Mouse (Mus musculus) ES-CJ7 (cell line): Measurements from ENCODE around the gene Donson.
A peak's percentile ranks its signal among the peaks of the same experiment; 100 is the strongest.
"Not testable (repeated sequence)": the region's sequence is repeated elsewhere in the genome, so short reads cannot be mapped to it uniquely, and the experiment has no call there.

Experiments used
- DNase-seq: peaks from one replicate; pipeline ENCODE4 v3.0.0; 2011; ENCODE audit warnings: low read depth, low spot score

Donson gene

DNA sequence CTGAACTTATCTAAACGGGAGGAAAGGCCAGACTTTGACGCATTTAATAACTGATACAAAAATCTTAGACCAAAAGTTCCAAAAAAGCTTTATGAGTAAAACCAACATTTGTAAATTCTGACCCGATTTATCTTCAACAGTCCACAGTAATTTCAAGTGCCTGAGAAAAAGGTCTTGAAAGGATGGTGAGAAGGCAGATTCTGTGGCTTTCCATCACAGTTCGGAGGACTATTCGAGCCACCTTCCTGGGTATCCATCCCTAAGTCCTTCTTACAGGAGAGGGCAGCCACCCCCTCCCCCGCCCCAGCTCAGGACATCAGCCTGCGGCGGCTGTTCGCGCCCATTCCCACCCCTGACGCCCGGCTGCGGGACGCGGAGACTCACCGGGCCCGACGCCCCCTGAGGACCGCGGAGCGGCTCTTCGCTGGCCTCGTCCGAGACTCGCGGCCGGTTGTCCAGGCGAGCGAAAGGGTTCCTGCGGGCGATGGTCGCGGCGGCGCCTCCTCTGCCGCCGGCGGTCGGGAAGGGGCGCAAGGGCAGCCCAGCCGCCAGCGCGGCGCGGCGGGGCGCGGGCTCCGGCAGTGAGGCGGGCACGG, 449 bp downstream of the Donson start:
- DNase-seq = no peak

GRCm38 (mm10) chr16:91686369-91686768, 2.2 kb downstream of the Donson start:
- DNase-seq = no peak

DNA sequence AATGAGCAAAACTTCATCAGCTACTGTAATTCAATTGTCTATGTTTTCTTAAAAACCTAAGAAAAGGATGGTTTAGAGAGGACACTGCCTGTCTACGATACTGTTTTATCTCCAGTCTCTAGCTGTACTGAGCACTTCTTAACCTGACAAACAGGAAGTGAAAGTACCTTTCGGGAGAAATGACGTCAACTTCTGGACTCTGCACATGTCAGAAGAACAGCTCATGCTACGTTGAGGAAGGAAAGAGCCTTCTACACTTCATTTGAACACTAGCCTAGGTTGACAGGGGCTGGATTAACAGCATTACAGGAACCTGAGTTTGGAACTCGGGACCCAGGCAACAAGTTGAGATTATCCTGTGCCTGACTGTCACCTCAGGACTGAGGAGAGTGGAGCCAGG, 3.0 kb downstream of the Donson start:
- DNase-seq = no peak

DNA sequence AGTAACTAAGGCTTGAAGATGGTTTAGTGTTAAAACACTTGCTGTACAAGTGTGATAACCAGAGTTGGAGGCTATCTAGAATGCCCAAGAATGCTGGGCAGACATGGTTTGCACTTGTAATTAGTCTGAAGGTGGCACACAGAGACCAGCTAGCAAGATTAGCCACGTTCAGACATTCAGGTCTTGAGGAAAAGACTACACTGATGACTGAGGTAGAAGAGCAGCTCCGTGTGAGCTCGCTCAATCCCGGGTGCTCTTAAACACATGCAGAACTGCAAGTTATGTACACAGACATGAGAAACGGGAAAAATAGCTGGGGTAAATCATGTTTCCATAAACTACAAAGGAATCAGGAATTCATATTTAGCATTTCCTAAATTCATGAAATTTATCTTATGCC, 7.9 kb downstream of the Donson start:
- no peak for DNase-seq

GRCm38 (mm10) chr16:91678147-91678911, 10.2 kb downstream of the Donson start:
- DNase-seq = no peak

- DNase-seq = no peak
Observed at GRCm38 (mm10) chr16:91674500-91674899, 14.1 kb downstream of the Donson start.

DNA sequence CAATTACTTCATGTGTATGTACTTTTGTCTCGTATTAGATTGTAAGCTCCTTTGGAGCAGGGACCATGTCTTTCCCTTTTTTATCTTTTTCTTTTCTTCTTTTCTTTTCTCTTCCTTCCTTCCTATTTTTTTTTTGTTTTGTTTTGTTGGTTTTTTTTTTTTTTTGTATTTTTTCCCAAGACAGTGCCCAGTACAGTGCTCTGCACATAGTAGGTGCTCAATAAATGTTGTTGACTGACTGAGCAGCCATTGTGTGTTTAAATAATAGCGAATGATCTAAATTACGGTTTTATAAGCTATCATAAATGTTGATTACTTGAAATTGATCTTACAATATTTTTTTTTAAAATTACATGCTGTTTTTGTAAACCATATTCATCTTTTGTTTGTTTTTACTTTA, 24.8 kb downstream of the Donson start:
- DNase-seq = no peak

- DNase-seq = no peak
Observed at GRCm38 (mm10) chr16:91662336-91662735, 26.2 kb downstream of the Donson start.

GRCm38 (mm10) chr16:91661397-91661796, 27.2 kb downstream of the Donson start:
- no peak for DNase-seq

GRCm38 (mm10) chr16:91659798-91660197, 28.8 kb downstream of the Donson start:
- no peak for DNase-seq

DNA sequence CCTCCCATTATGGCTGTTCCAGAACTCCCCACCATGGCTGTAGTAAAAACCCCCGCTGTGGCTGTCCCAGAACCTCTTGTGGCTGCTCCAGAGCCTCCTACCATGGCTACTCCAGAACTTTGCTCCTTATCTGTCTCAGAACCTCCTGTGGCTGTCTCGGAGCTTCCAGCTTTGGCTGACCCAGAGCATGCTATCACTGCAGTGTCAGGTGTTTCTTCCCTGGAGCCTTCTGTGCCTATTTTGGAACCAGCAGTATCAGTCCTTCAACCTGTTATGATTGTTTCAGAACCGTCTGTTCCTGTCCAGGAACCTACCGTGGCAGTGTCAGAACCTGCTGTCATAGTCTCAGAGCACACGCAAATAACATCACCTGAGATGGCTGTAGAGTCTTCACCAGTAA, 30.1 kb downstream of the Donson start:
- DNase-seq = no peak

GRCm38 (mm10) chr16:91657285-91657684, 31.3 kb downstream of the Donson start:
- no peak for DNase-seq

DNA sequence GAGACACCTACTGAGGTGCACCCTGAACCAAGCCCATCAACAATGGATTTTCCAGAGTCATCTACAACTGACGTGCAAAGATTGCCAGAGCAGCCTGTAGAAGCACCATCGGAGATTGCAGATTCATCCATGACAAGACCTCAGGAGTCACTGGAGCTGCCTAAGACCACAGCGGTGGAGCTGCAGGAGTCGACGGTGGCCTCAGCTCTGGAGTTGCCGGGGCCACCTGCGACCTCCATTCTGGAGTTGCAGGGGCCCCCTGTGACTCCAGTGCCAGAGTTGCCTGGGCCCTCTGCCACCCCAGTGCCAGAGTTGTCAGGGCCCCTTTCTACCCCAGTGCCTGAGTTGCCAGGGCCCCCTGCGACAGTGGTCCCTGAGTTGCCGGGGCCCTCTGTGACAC, 33.3 kb downstream of the Donson start:
- no peak for DNase-seq

- no peak for DNase-seq
Observed at GRCm38 (mm10) chr16:91652191-91652590, 36.4 kb downstream of the Donson start.

GRCm38 (mm10) chr16:91649781-91650180, 38.8 kb downstream of the Donson start:
- no peak for DNase-seq

GRCm38 (mm10) chr16:91649246-91649645, 39.3 kb downstream of the Donson start:
- peak; percentile 25 for DNase-seq

DNA sequence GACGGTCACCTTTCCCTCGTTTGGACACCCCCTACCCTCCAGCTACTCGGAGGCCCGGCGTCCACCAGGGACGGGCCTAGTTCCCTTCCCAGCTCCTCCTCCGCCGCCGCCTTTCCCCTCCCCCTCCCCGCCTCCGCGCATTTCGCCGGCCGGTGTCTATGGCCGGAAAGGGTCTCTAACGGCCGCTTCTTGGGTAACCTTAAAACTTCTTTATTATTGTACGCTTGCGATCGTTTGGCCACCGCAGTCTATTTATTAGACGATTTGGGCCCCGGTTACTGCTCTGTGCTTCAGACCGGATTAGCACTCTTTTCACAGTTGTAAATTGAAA, 40.4 kb downstream of the Donson start:
- peak; percentile 66 for DNase-seq

- DNase-seq = peak; percentile 97
Observed at GRCm38 (mm10) chr16:91647461-91648219, 40.9 kb downstream of the Donson start, which contains the start of gene Son. Son (plus strand) TSS chr16:91647506.

DNA sequence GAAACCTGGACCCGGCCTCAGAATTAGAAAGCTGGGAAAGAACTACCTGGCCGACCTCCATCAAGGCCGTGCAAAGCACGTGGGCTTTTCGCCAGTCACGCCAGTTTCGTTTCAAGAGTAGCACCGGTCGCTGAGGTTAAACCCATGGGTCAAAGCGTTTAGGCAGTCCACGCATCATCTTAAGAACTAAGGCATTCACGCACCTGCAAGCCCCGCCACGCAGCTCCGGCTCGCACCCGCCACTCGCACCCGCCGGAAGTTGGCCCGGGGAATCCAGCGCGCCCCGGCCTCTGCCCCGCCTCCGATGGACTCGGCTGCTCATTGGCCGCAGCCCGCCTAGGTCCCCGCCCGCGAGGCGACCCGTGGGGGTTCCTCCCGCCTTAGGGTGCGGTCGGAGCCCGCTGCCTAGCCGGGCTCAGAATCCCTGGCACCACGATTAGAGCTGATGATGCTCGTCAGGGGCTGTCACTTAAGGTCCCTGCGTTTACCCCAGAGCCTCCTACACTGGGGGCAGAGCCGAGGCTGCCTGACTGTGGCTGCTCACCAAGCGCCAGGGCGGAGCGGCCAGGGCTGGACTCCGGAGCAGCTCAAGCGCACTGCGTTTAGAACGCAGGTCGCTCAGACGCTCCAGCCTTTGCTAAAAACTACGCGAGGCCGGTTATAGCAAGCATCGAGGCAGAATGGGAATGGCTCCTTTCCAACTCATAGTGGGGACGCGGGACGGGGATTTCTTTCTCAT, 41.7 kb downstream of the Donson start, which contains the start of gene Gart:
Gart (minus strand) TSS at position 272 of the 739 bp plus-strand sequence.
- peak; percentile 85 for DNase-seq

DNA sequence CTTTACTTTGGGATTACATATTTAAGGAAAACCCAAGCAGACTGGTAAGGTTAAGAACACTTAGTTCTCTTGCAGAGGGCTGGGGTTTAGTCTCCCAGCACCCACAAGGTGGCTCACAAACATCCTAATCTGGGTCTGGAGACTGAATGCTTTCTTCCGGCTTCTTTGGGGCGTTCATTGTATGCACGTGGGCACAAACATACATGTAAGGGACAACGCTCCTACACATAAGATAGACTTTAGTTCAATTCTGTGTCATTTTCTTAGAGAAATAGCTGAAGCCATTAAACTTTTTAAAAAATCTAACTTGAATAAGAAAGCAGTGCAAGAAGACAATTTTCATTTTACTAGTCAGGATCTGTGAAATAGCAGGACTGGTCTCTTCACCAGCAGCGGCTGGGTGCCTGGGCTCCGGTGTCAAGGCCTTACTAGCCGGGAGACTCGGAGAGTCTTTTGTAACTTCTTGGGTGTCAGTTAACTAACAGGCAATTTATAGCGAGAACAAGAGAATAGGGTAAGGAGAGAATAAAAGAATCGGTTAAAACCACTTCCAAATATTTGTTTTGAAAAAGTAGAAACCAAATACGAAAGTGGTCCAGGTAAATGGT, 42.5 kb downstream of the Donson start:
- peak; percentile 62 for DNase-seq

DNA sequence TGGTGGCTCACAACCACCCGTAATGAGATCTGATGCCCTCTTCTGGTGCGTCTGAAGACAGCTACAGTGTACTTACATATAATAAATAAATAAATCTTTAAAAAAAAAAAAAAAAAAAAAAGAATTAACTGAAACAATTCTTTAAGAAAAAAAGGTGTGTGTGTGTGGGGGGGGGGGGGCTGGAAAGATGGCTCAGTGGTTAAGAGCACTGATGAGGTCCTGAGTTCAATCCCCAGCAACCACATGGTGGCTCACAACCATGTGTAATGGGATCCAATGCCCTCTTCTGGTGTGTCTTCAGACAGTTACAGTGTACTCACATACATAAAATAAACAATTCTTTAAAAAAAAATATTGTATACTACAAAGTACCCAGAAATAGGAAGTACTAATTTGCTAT, 43.1 kb downstream of the Donson start:
- DNase-seq = not testable (repeated sequence)
